Mouse (Mus musculus) heart, adult 2 months (tissue): ENCODE data around the gene Cpne1.

Source experiments
- CTCF ChIP-seq: fragments of 200-600 bp; IDR thresholded peaks from 2 replicates; pipeline ENCODE4 v1.8.1; 2022; ENCODE audit warnings: antibody characterized with exemption, mild to moderate bottlenecking, moderate library complexity
- POLR2A ChIP-seq: fragments of 200-500 bp; IDR thresholded peaks from 2 replicates; pipeline ENCODE4 v1.6.1; 2011; ENCODE audit warnings: mild to moderate bottlenecking, low read depth, low read length, control low read depth; ENCODE audit not compliant: insufficient read depth

DNA sequence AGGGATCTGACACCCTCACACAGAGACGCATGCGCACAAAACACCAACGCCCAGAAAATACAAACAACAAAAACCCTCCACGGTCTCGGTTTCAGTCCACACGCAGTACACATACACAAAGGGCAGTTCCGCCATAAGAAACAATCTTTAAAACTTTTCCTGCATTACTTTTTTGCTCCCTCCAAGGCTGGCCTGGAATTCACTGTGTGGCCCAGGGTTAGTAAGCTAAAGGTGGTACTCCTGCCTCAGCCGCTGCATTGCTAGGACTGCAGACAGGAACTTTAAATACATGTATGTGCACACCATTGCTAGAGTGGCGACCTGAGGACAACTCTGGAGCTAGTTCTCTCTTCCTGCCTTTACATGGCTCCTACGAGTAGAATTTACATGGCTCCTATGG, 40.5 kb downstream of the Cpne1 start:
- TF ChIP-seq CTCF (no peak), POLR2A (no peak)
